Mouse (Mus musculus) liver, embryonic 14.5 days (tissue): Measurements from ENCODE around the gene Ggt1. TPM values are rescaled to one million over a fixed set of nuclear protein-coding genes. Genes with fewer than 3 reads are reported as not detected.
"Not testable (repeated sequence)": the region's sequence is repeated elsewhere in the genome, so short reads cannot be mapped to it uniquely, and the experiment has no call there.

Experiments used
- ATAC-seq: fragments of 200-750 bp; cut with Nextera tagmentation; 2 replicates; pipeline ENCODE4 v1.8.0; 2017; ENCODE audit warnings: moderate number of reproducible peaks, mild to moderate bottlenecking, moderate library complexity; ENCODE audit not compliant: insufficient read depth
- DNase-seq, 3 experiments: peaks; one replicate each; pipeline ENCODE4 v3.0.0-alpha.2; 2012 to 2013; ENCODE audit warnings: low read depth in 3 of 3, low spot score in 3 of 3
- H3K27ac ChIP-seq: fragments of 300-500 bp; sonication (generic); 2 replicates; pipeline ENCODE4 v1.5.1; 2014; ENCODE audit warnings: moderate library complexity, mild to moderate bottlenecking, control low read depth, inconsistent platforms
- H3K27me3 ChIP-seq: fragments of 300-500 bp; sonication (generic); 2 replicates; pipeline ENCODE4 v1.6.1; 2014; ENCODE audit warnings: mild to moderate bottlenecking, low read length, moderate library complexity; ENCODE audit not compliant: control insufficient read depth, insufficient read depth
- H3K36me3 ChIP-seq: fragments of 300-500 bp; sonication (generic); replicated peaks from 2 replicates; pipeline ENCODE4 v1.6.1; 2014; ENCODE audit warnings: low read depth; ENCODE audit not compliant: control insufficient read depth, insufficient read depth
- H3K4me1 ChIP-seq, 2 experiments: fragments of 200-500 bp in 1 of 2; fragments of 300-500 bp in 1 of 2; sonication (generic) in 1 of 2; replicated peaks; 2 replicates each; pipeline ENCODE4 v1.6.1; 2012 to 2014; ENCODE audit warnings: antibody characterized with exemption in 1 of 2, inconsistent platforms in 1 of 2, low read length in 1 of 2; ENCODE audit not compliant: control insufficient read depth in 2 of 2, insufficient read depth in 2 of 2
- H3K4me2 ChIP-seq: fragments of 300-500 bp; sonication (generic); 2 replicates; pipeline ENCODE4 v1.6.1; 2014; ENCODE audit warnings: low read depth, mild to moderate bottlenecking, control low read depth, moderate library complexity
- H3K4me3 ChIP-seq, 2 experiments: fragments of 200-500 bp in 1 of 2; fragments of 300-500 bp in 1 of 2; sonication (generic) in 1 of 2; 2 replicates each; pipeline ENCODE4 v1.5.1; 2012 to 2014; ENCODE audit warnings: low read depth in 2 of 2, low read length in 2 of 2, mild to moderate bottlenecking in 2 of 2, control low read depth in 1 of 2, inconsistent platforms in 1 of 2, moderate library complexity in 1 of 2; ENCODE audit not compliant: insufficient read depth in 1 of 2
- H3K9ac ChIP-seq: fragments of 300-500 bp; sonication (generic); replicated peaks from 2 replicates; pipeline ENCODE4 v1.6.1; 2014; ENCODE audit warnings: mild to moderate bottlenecking, control low read depth, moderate library complexity
- H3K9me3 ChIP-seq: fragments of 300-500 bp; sonication (generic); 2 replicates; pipeline ENCODE4 v1.6.1; 2016; ENCODE audit warnings: low read length, mixed read lengths; ENCODE audit not compliant: control insufficient read depth
- CTCF ChIP-seq: IDR thresholded peaks from 2 replicates; pipeline ENCODE4 v1.5.1; 2016; ENCODE audit warnings: antibody characterized with exemption, low read depth, control low read depth
- EP300 ChIP-seq: IDR thresholded peaks from 2 replicates; pipeline ENCODE4 v1.6.1; 2016; ENCODE audit warnings: antibody characterized with exemption, low read depth
- WGBS: fragments of 180-500 bp; shearing (Covaris S2); extraction: QIAGEN DNeasy Blood & Tissue Kit; methylation state at CpG from one replicate; pipeline ENCODE4 v1.1.7; 2014; ENCODE audit not compliant: insufficient replicate concordance; 5-methylcytosine and 5-hydroxymethylcytosine counted together
- polyA plus RNA-seq, 2 experiments: library from polyadenylated mRNA; depleted of rRNA in 1 of 2; stranded (reverse) in 1 of 2; unstranded in 1 of 2; fragments of >200 nt; fragmentation: Nextera tagmentation in 1 of 2; extraction: Ambion mirVana in 1 of 2; gene quantifications; 2 replicates each; pipeline versions ENCODE4 v1.2.1 to v1.2.3; 2012 to 2014

Ggt1 gene
- polyA plus RNA-seq, 2 experiments: 4.3 to 5.2 TPM

GRCm38 (mm10) chr10:75565436-75565835 lies 4.0 kb downstream of the Ggt1 start:
- Histone ChIP-seq H3K9me3 (no peaks in the 10 kb centered on the region), H3K36me3 (no peaks in the 10 kb centered on the region), H3K4me2 (peak overlapping the region; percentile 13; the same call in 1 of the 2 replicates), H3K9ac (no peak overlapping the region), H3K27ac (no peak overlapping the region), H3K4me3 (no peak overlapping the region), H3K4me1 (peaks cover 0 to 16% of the 10 kb centered on the region in 2 experiments; a peak in 2 of 4 replicates), H3K27me3 (peaks cover 15% of the 10 kb centered on the region)
- ATAC-seq (peak; percentile 38; the same call in 1 of the 2 replicates), DNase-seq (no peak)
- WGBS: 8% methylated on average over 6 of the region's 6 CpGs
- no peak for TF ChIP-seq CTCF
- no peak for TF ChIP-seq EP300

GRCm38 (mm10) chr10:75565906-75566305 lies 4.5 kb downstream of the Ggt1 start:
- DNase-seq (no peak), ATAC-seq (peak; percentile 26; the same call in 1 of the 2 replicates)
- no peaks in the 10 kb centered on the region for H3K9me3 ChIP-seq
- WGBS: 25% methylated on average over 7 of the region's 7 CpGs
- H3K36me3 ChIP-seq: no peaks in the 10 kb centered on the region
- no peak overlapping the region for H3K9ac ChIP-seq
- H3K27me3 ChIP-seq: peaks cover 10% of the 10 kb centered on the region
- TF ChIP-seq EP300 (no peak), CTCF (no peak)
- peaks cover 0 to 16% of the 10 kb centered on the region in 2 experiments; a peak in 2 of 4 replicates for H3K4me1 ChIP-seq
- peak overlapping the region; percentile 13; the same call in 1 of the 2 replicates for H3K4me2 ChIP-seq
- H3K27ac ChIP-seq: no peak overlapping the region
- H3K4me3 ChIP-seq: no peak overlapping the region

GRCm38 (mm10) chr10:75566321-75566720 lies 4.9 kb downstream of the Ggt1 start:
- DNase-seq (no peak), ATAC-seq (no peak)
- peaks cover 0 to 16% of the 10 kb centered on the region in 2 experiments; a peak in 2 of 4 replicates for H3K4me1 ChIP-seq
- TF ChIP-seq CTCF (no peak; the same call in 1 of the 2 replicates), EP300 (no peak)
- H3K4me2 ChIP-seq: no peak overlapping the region
- no peak overlapping the region for H3K4me3 ChIP-seq
- peaks cover 6% of the 10 kb centered on the region for H3K27me3 ChIP-seq
- no peak overlapping the region for H3K9ac ChIP-seq
- 39% methylated on average over 5 of the region's 5 CpGs for WGBS
- no peaks in the 10 kb centered on the region for H3K36me3 ChIP-seq
- no peak overlapping the region for H3K27ac ChIP-seq
- H3K9me3 ChIP-seq: no peaks in the 10 kb centered on the region

- H3K36me3 ChIP-seq, H3K9me3 ChIP-seq, H3K27ac ChIP-seq, H3K4me3 ChIP-seq, DNase-seq, H3K9ac ChIP-seq, H3K4me2 ChIP-seq, ATAC-seq, H3K27me3 ChIP-seq: not testable (repeated sequence)
- H3K4me1 ChIP-seq: peaks cover 0 to 16% of the 10 kb centered on the region in 2 experiments; a peak in 2 of 4 replicates
- WGBS: 64% methylated on average over 2 of the region's 2 CpGs
Observed at GRCm38 (mm10) chr10:75566765-75567164, 5.4 kb downstream of the Ggt1 start.

GRCm38 (mm10) chr10:75568029-75568428 lies 6.6 kb downstream of the Ggt1 start:
- 15% methylated on average over 5 of the region's 5 CpGs for WGBS
- DNase-seq: no peak
- Histone ChIP-seq H3K36me3 (no peaks in the 10 kb centered on the region), H3K4me3 (no peak overlapping the region), H3K27ac (no peak overlapping the region), H3K9ac (no peak overlapping the region), H3K9me3 (no peaks in the 10 kb centered on the region), H3K4me1 (peaks cover 0 to 16% of the 10 kb centered on the region in 2 experiments; a peak in 2 of 4 replicates), H3K4me2 (no peak overlapping the region), H3K27me3 (no peaks in the 10 kb centered on the region)
- TF ChIP-seq CTCF (no peak), EP300 (no peak)
- no peak for ATAC-seq
